Mouse (Mus musculus): ENCODE results near the gene Sox13.
A peak's percentile ranks its signal among the peaks of the same experiment; 100 is the strongest.

Sox13 gene

DNA sequence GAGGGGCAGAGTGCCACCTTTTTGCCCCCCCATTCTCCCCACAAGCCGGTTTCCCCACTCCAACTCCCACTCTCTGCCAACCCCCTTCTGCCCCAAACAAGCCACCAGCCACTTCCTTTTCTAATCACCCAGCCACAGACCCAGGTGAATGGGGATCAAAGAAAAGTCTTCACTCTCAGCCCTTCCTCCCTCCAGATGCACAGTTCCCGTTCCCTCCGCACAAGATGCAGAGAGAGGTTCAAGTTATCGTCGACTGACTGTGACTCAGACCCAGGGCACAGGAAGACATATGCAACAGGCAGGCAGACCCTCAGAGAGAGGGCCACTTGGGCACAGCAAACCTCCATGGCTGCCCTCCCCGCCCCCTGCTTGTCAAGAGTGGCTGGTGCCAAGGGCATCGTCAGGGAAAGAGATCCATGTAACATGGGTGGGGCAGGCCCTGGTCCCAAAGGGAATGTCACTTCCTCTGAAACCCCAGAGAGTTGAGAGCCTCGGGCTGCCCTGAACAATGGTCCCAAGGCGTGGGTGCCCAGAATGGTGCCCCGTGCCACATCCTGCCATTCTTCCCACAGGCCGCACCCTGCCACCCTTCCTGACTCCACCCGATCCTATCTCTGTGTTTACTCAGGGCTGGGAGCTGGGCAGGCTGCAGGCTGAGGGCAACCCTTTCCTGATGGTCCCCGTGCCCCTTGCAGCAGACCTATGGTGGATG is 24.0 kb downstream of the Sox13 start:
- no peak for DNase-seq (ENCODE audit: low read depth, low spot score)

DNA sequence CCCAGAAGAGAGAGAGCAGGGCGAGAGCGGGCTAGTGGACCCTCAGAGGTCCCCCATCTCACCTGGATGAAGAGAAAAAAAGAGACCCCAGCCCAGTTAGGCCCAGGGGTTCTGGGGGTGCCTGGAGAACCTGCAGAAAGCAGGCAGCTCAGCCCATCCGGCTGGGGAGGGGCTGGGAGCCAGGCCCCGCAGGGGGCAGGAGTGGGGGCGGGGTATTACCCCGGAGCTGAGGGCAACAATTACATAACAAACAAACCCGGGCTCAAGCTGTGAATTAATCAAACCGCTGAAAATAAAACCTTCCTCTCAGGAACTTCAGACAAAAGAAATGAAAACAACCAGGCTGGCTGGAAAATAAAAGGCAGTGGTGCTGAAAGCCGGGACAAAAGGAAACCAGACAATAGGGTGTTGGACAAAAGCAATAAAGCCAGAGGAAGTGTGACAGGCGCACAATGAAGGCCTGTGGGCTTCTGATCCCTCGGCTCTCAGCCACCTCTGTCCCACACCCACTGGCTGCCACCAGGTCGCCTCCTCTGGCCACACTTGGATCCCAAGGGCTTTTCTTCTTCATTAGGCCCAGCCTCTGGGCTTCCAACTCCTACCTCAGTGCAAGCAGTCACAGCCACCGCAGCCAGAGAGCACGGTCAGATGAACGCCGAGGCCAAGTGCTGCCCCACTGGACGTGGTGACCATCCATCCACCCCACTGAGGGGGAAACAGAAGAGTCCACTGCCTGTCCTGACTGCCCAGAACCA is 26.5 kb downstream of the Sox13 start:
- no peak for DNase-seq (ENCODE audit: low read depth, low spot score)

DNA sequence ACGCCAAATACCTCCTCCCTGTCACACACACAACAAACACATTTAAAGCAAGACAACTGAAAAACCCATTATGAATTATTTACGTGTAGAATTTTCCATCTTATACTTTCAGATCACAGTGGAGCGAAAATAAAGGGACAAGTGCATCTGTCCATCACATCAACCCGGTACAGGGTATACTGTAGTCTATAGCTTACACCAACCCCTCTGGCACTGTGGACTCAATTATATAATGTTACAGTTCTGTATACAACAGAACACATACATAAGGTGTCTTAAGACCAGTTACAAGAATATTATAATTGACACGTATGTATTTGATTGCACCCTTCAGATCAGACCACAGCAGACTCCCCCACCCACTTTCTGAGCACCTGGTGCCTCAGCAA is 27.1 kb downstream of the Sox13 start:
- no peak for DNase-seq (ENCODE audit: low read depth, low spot score)

DNA sequence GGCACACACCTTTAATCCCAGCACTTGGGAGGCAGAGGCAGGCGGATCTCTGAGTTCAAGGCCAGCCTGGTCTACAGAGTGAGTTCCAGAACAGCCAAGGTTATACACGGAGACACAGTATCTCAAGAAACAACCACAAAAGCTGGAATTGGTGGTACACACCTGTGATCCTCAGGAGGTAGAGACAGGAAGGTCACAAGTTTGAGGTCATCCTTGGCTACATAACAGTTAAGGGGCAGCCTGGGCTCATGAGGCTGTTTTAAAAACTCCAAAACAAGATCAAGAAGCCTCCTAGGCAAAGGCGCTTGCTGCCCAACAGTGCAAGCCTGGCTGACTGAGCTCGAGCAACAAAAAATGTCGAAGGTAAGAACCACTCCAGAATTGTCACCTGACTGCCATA is 27.5 kb downstream of the Sox13 start:
- DNase-seq (ENCODE audit: low read depth, low spot score): no peak

DNA sequence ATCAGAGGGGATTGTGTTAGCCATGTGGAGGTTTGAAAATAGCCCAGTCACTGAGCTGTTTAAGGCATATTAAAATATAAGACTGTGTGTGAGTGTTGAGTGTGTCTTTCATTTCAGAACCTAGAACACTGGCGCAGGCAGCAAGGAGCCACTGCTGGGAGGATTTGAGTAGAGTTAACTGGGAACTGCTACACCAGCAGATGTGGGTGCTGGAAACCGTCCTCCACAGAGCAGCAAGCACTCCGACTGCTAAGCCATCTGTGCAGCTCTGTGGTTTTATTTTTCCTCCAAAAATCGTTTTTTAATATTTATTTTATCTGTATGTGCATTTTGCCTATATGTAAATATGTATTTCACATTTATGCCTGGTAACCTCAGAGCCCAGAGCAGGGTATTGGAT is 29.5 kb downstream of the Sox13 start:
- no peak for DNase-seq (ENCODE audit: low read depth, low spot score)

DNA sequence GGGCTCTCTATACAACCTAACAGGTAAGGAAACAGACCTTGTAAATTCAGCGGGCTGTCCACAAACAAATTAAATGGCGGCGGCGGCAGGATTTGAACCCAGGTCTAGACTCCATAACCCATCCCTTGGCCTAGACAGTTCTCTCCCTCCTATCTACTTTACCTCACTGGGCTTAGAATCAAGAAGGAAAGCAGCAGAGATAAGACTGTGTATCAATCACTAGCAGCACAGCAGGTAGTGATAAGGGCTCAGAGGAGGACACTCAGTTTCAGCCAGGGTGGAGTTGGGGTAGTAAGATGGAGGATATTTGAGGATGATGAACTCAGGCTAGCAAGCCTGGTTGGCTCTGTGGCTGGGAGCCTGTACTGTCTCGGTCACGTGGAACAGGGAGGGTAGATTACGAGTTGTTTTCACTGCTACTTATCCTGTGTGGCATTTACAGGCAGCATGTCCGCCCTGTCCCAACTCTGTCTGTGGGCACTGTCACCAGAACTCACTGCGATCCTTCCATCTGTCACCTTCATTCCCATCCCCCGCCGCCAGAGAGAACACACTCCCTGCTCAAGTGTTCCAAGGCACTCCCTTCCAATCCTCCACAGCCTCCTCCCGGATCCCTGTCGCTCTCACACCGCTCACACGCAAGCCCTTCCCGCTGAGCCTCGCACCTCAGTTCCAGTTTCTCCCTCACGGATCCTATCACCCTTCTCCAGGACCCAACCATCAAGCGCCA is 36.5 kb downstream of the Sox13 start:
- no peak for DNase-seq (ENCODE audit: low read depth, low spot score)

DNA sequence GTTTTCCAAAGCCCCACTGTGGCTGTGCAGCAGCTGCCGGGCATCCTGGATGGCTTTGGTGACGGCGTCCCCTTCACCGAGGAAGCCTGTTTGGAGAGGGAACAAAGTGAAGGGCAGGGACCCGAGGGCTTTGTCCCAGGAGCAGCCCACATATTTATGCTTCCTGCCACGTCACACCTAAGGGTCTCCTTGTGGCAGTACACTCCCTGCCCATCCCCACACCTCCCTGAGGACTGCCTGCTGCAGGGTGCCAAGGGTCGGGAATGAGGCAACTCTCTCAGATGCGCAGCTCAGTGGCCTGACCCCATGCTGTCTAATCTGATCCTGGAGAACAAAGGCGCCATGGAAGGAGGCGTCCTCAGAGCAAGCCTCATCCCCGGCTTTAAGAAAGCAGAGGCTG is 38.0 kb downstream of the Sox13 start:
- no peak for DNase-seq (ENCODE audit: low read depth, low spot score)

DNA sequence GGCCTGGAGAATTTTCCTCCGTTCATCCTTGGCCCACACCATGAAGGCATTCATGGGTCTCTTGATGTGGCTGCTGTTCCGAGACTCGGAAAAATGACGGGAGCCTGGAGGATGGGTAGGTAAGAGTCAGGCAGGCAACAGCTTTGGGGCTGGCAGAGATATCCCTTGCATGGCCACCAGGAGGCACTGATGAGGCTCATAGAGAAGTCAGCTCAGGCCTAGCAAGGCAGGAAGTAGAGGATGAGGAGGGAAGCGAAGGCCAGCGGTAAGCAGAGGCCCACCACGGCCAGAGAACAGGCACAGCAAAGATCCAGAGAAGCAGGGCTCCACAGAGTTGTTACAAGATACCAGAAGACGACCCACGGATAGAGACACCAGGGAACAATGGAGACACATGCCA is 38.7 kb downstream of the Sox13 start:
- DNase-seq (ENCODE audit: low read depth, low spot score): no peak

DNA sequence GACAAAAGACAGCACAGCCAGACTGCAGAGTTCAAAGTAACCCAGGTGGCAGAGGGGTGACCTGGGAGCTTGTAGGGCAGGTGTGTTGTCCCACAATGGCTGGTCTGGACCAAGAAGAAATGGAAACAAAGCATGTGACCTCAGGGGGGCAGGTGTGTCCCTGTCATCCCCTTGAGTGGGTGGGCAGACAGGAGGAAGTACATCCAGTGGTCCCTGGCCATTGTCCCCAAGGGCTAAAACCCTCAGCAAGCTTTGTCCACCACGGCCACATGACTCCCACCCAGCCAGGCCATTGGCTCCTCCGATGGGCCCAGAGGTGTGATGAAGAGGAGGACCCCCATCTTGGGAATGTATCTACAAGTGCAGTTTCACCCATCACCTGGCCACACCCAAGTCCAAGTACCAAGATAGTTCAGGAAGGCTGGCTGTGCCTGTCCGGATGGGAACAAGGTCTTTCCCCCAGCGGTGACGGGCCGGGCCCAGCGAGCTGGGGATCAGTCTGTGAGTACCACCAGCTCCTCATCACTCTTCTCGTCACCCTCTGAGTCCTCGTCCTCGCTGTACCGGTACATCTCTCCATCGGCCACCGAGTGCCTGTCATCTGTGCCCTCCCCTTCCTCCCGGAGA is 40.9 kb downstream of the Sox13 start:
- DNase-seq (ENCODE audit: low read depth, low spot score): no peak

DNA sequence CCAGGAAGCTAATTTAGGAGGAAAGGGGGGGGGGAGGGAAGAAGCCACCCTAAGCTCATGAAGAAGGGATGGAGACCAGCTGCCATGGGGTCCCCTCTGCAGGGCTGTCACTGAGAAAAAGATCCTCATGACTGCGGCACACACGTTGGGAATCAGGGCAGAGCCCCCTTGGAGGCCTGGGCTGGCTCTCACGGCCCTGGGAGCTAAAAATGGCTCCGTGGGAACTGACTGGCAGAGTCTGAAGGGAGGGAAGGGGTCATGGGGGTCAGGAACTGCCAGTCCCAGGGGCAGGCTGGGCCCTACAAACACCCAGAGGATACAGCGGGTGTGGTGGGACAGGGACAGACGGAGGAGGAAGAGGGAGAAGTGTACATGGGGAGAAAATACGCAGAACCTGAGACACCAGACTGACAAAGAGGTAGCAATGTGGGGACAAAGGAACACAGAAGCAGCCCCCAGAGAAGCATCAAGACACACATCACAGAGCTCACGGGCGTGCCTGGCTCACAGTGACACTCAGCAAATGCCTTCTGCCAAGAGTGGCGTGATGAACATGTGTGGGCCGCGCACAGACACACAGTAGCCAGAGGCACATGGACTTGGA is 41.5 kb downstream of the Sox13 start:
- no peak for DNase-seq (ENCODE audit: low read depth, low spot score)

DNA sequence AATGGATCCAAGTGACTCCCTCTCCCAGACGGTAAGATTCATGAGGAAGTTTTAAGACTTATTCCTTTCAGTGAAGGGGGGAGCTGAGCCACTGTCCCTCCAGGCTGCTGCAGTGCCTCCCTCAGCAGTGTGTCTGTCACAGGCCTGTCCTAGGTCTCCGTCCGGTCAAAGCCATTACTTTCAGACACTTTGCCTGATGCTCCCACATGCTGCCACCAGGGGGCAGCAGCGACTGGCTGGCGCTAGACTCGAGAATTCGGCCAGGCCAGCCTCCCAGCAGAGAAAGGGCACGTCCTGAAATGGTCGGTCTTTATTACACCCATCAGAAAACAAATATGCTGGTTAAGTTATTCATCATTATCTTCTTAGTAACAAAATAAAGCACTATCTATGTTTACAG is 42.2 kb downstream of the Sox13 start:
- peak; percentile 78 for DNase-seq (ENCODE audit: low read depth, low spot score)

DNA sequence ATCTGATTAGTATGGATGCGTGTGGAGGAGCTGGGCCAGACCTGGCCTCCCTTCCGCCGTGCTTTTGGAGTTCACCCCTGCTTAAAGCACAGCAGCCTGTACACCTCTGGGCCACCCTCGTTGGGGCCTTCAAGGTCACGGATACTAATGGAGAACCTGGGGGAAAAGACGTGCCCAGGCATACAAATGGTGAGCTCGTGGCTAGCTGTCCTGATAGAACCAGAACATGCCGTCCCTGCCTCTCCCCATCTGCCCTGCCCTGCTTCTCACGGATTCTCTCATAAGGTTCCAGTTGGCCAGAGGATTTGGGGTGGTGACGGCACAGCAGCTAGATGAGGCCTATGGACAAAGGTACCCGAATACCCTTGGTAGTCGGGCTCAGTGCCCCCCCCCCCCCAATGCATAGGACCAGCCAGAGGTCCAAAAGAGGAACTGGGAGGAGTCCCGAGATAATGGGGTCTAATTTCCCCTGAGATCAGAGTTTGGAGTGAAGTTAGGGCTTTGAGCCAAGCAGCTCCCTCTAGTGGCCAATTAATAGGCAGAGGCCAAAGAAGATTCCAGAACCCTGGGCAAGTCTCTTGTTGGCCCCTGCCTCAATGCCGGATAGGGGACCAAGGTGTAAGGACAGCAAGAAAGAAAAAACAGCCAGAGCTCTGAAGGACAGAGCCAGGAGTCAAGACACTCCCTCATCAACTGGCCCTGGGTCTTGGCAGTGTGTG is 43.7 kb downstream of the Sox13 start:
- no peak for DNase-seq (ENCODE audit: low read depth, low spot score)

DNA sequence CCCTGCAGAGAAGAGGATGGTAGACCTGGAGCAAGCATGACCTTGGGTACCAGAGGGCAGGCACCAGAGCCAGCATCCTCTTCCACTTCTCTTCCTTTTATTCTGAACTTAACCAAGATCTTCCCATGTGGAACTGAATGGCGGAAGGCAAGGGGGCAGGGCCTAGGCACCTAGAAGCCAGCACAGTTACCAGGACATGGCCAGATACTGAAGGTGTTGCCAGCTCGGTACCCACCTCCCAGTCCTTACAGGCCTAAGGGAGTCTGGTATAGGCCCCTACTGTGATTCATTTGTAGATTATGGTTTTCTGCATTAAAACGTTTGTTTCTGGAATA is 44.2 kb downstream of the Sox13 start:
- no peak for DNase-seq (ENCODE audit: low read depth, low spot score)

DNA sequence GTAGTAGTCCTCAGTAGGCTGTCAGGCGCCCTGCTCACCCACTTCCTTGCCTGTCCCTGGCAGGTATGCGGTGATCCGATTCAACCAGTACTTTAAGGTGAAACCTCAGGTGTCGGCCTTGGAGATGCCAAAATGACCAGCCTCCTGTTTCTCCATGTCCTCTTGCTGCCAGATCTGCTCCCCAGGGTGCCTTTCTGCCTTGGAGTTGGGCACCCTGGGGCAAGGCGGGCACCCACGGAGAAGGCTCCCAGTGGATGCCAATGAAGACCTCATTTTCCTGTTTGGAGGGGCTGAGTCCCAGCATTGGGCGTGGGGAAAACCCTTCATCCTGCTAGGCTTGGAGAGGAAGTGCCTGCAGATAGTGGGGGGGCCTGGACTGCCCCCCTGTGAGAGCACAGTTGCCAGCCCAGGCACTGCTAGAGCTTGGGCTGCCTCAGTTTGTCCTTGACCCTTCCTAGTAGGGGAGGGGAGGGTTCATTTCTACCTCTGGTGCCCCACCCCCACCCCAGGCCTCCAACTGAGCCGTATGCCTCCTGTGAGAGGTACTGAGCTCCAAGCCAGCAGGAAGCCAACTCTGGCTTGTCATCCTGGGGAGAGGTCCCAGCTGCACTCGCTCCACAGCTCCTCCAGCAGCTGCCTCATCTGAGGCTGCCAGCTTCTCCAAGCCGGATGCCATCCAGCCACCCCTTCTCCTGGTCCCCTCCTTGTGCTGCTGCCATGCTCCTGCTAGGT is 44.8 kb downstream of the Sox13 start:
- DNase-seq (ENCODE audit: low read depth, low spot score): no peak

DNA sequence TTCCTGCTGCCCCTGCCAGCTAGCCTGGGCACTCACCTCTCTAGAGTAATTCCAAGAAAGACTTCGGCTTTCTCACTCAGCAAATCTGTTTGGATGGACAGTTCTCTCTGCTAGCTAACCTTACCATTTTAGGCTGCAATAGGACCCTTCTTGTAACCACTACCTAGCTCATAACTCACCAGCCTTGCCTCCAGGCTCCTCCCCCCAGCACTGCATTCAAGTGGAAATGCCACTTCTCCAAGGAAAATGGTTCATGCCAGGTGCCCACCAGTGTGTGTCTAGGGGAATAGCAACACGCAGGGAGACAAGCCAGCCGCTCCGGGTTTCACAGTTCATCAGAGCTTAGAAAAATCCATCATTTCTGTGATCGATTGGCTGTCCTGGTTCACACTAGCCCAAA is 46.6 kb downstream of the Sox13 start:
- no peak for DNase-seq (ENCODE audit: low read depth, low spot score)

DNA sequence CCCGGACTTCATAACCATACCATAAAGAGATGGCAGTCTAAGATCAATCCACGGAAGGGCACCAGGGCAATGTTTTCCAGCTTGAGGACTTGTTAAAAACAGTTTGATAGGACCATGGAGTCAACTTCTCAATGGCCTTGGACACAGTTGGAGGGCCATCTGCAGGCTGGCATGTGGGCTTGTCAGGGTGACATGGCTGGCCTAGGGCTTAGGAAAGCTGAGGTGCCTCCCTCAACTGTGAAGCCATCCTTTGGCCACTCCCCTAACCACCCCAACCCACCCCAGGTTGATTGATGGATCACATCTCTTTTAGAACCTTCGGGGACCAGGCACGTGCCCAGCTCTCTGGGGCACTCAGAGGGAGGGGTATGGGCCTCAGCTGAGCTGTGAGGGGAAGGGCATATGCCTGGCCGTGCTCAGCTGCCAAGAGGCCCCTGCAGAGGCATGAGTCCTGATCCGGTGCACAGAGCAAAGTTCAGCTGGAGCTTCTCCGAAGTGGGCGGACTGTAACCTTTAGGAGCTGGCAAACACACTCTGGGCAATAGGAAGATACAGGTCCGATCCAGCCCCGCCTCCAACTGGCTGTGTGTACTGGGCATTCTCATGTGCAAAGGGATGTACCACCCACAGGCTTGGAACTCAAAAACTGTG is 48.4 kb downstream of the Sox13 start:
- no peak for DNase-seq (ENCODE audit: low read depth, low spot score)

DNA sequence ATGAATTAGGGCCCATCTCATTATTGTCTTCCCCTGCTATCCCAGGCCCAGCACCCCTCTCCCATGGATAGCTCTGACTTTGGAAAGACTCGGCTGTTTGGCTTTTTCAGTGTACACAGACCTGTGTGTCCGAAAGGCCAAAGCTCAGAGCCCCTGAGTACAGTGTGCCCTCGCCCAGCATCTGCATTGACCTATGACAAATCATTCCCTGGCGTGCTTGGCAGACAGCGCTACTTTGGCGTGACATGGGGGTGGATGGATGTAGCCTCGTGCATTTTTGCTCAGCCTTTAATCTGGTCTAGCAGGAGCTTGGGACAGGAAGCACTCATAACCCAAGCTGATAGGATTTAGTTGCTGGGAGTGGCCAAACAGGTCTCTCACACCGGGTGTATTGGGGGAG is 52.1 kb downstream of the Sox13 start:
- DNase-seq (ENCODE audit: low read depth, low spot score): no peak

DNA sequence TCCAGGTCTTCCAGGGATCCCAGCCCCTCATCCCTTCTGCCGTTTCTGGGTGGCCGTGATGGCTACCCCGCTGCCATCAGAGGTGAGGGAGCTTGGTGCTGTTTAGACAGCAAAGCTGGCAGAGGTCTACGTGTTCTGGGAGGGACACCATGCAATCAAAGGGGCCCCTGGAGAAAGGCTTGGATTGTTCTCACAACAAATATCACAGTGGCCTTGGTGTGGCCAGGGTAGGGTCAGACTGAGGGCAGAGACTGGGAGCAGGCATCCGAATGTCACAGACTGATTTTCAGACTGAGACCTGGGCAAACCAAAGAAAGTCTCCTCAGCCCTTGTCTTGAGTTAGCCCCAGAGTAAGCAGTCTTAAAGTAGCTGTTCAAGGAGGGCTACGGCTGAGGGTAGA is 52.7 kb downstream of the Sox13 start:
- no peak for DNase-seq (ENCODE audit: low read depth, low spot score)

DNA sequence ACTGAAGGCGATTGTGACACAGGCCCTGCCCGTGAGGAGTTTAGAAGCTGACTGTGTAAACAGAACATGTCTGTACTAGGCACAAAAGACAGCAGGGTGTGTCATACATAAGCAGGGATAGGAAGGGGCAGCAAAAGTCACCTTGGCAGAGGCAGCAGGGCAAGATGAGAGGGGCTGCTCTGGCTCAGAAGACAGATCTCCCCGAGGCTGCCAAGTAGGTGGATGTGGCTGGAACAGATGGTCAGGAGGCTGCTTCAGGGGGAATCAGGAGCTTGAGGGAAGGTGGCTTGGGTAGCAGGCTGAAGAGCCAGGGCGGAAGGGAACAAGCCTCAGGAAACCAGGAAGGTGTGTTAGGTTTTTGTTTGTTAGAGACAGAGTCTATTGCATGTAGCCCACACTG is 53.8 kb downstream of the Sox13 start:
- no peak for DNase-seq (ENCODE audit: low read depth, low spot score)

DNA sequence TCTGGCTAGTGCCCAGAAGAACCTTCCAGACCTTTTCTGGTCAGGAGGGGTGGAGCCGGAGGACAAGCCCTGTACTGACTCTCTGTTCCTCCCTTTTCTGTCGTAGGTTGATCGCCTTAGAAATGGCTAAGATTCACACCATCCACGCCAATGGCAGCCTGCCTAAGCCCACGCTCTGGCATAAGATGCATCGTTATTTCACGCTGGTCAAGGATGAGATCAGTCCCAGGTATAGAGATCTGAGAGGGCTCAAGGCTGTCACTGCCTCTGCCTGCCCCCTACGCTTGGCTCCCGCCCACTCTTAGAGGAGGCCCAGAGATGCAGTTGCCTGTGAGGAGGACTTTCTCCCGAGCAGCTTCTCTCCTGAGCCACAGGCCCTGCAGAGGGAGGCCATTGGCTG is 55.5 kb downstream of the Sox13 start:
- DNase-seq (ENCODE audit: low read depth, low spot score): no peak
